Mouse (Mus musculus): Measurements from ENCODE around the gene Zbtb45. TPM values are rescaled to one million over a fixed set of nuclear protein-coding genes. Genes with fewer than 3 reads are reported as not detected.

Gene Zbtb45
- polyA plus RNA-seq, 1 experiment from 2014 or later, result 20.7 TPM

DNA sequence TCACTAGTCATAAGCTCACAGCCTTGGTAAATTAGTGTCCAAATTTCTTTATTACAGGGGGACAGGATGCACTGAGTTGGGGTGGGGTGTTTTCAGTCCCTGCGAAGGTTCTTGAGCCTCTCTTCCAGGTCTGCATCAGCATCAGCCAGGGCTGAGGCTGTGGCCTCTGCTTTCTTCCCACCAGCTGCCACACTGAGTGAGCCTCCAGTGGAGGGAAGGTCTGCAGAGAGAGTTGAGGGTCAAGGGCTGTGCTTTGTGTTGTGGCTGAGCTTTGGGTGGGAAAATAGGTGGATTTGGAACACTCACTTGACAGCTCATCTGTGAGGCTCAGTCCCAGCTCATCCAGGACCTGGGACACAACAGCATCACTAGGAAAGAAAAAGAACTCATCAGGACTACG lies 22.1 kb upstream of the Zbtb45 start:
- H3K36me3 ChIP-seq, result peaks cover 65% of the 10 kb centered on the region
- no peaks in the 10 kb centered on the region for H3K9me3 ChIP-seq
- peaks cover 29% of the 10 kb centered on the region for H3K4me1 ChIP-seq (replicated peaks)
- ATAC-seq, result no peak
- no peak overlapping the region for H3K4me2 ChIP-seq (replicated peaks)
- no peaks in the 10 kb centered on the region for H3K27me3 ChIP-seq (replicated peaks)
- H3K9ac ChIP-seq, result no peak overlapping the region
- WGBS, result 69% methylated on average over 2 of the region's 2 CpGs
- no peak overlapping the region for H3K27ac ChIP-seq
- H3K4me3 ChIP-seq (replicated peaks), result no peak overlapping the region

DNA sequence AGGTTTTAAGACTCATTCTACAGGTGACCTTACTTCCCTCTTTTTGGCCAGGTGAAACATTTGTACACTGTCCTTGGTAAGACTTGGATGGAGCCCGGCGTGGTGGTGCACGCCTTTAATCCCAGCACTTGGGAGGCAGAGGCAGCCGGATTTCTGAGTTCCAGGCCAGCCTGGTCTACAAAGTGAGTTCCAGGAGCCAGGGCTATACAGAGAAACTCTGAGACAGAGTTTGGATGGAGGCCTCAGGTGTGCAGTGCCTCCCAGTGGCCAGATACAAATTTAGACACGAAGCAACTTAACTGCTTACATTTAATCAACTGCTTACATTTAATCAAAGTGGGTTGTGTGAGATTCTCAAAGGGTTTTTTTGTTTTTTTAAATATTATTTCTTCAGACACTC lies 21.2 kb upstream of the Zbtb45 start:
- Histone ChIP-seq H3K27ac (no peak overlapping the region), H3K4me3 (replicated peaks) (no peak overlapping the region), H3K27me3 (replicated peaks) (no peaks in the 10 kb centered on the region), H3K9ac (no peak overlapping the region), H3K9me3 (no peaks in the 10 kb centered on the region), H3K36me3 (peaks cover 68% of the 10 kb centered on the region), H3K4me2 (replicated peaks) (no peak overlapping the region), H3K4me1 (replicated peaks) (peaks cover 26% of the 10 kb centered on the region)
- 73% methylated on average over 5 of the region's 5 CpGs for WGBS
- ATAC-seq, result no peak

DNA sequence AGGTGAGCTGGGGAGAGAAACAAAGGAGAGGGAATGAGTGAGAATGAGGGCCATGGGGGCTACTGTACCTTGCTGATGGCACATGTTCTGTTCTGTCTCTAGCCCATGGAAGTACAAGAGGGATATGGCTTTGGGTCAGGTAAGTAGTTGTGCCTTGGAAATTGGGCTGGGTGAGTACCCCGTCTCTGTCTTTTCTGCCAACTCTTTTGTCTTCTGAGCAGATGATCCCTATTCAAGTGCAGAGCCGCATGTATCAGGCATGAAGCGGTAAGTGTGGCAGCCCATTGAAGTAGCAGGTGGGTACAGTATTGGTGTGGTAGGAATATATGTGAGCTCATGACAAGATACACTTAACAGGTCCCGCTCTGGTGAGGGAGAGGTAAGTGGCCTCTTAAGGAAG lies 19.2 kb upstream of the Zbtb45 start:
- peaks cover 58% of the 10 kb centered on the region for H3K36me3 ChIP-seq
- no peak overlapping the region for H3K4me3 ChIP-seq (replicated peaks)
- H3K27ac ChIP-seq, result no peak overlapping the region
- no peaks in the 10 kb centered on the region for H3K27me3 ChIP-seq (replicated peaks)
- H3K4me1 ChIP-seq (replicated peaks), result peaks cover 23% of the 10 kb centered on the region
- no peaks in the 10 kb centered on the region for H3K9me3 ChIP-seq
- no peak overlapping the region for H3K9ac ChIP-seq
- H3K4me2 ChIP-seq (replicated peaks), result no peak overlapping the region
- ATAC-seq, result no peak
- 92% methylated on average over 4 of the region's 4 CpGs for WGBS

- no peak for ATAC-seq
- Histone ChIP-seq H3K4me1 (replicated peaks) (peaks cover 23% of the 10 kb centered on the region), H3K36me3 (peaks cover 43% of the 10 kb centered on the region), H3K9me3 (no peaks in the 10 kb centered on the region), H3K4me2 (replicated peaks) (peak overlapping the region; percentile 91), H3K9ac (peak overlapping the region; percentile 98), H3K27me3 (replicated peaks) (no peaks in the 10 kb centered on the region), H3K4me3 (replicated peaks) (peak overlapping the region; percentile 94), H3K27ac (0 out of 2 replicates have a peak overlapping the region, but pooled peaks have one; percentile 100)
- WGBS, result 29% methylated on average over 4 of the region's 4 CpGs
Observed at GRCm38 (mm10) chr7:13025511-13026112, 15.8 kb upstream of the Zbtb45 start.

GRCm38 (mm10) chr7:13024805-13025204 lies 15.0 kb upstream of the Zbtb45 start:
- WGBS, result under 1% methylated on average over 43 of the region's 44 CpGs
- Histone ChIP-seq H3K4me3 (replicated peaks) (peak overlapping the region; percentile 94), H3K9me3 (no peaks in the 10 kb centered on the region), H3K36me3 (peaks cover 35% of the 10 kb centered on the region), H3K27me3 (replicated peaks) (no peaks in the 10 kb centered on the region), H3K4me1 (replicated peaks) (peaks cover 23% of the 10 kb centered on the region), H3K27ac (peak overlapping the region; percentile 100), H3K4me2 (replicated peaks) (peak overlapping the region; percentile 91), H3K9ac (peak overlapping the region; percentile 98)
- ATAC-seq, result peak; percentile 67

- Histone ChIP-seq H3K9ac (peak overlapping the region; percentile 98), H3K9me3 (no peaks in the 10 kb centered on the region), H3K4me1 (replicated peaks) (peaks cover 23% of the 10 kb centered on the region), H3K27me3 (replicated peaks) (no peaks in the 10 kb centered on the region), H3K4me3 (replicated peaks) (peak overlapping the region; percentile 94), H3K27ac (peak overlapping the region; percentile 100), H3K4me2 (replicated peaks) (peak overlapping the region; percentile 91), H3K36me3 (peaks cover 28% of the 10 kb centered on the region)
- WGBS, result under 1% methylated on average over 84 of the region's 95 CpGs
- peak; percentile 85 for ATAC-seq
Observed at GRCm38 (mm10) chr7:13023928-13024731, 14.3 kb upstream of the Zbtb45 start.

DNA sequence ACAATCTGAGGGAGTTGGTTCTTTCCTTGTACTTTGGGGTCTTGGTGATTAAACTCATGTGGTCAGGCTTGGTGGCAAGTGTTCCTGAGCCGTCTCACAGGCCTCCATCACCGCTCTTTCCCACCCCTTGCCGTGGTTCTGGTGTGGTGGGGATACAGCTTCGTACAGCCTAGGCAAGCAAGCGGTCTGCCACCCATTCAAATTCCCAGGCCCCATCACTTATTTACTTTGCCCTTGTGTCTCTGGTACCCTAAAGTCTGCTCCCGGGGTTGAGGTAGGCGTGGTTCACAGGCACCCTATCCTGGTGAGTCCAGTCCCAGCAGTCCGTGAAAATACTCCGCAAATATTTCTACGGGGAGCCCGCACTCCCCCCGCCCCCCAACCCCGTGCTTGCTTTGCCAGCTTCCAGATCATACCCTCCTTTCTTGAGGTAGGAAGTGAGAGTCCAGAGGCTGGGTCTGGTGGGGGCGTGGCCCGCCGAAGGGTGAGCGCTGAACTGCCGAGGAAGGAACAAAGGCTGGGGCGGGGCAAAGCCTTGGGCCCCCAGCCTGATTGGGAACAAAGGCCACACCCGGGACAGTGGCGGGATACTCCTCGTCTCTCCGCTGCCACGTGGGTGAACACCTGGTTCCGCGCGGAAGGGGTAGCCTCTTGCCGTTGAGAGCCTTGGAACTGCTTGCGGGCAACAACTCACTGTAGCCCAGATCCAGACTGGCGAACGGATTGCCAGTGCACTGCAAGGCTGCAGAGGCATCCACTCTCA lies 13.1 kb upstream of the Zbtb45 start:
- Histone ChIP-seq H3K9me3 (no peaks in the 10 kb centered on the region), H3K4me2 (replicated peaks) (peak overlapping the region; percentile 91), H3K27me3 (replicated peaks) (no peaks in the 10 kb centered on the region), H3K27ac (peak overlapping the region; percentile 100), H3K4me3 (replicated peaks) (peak overlapping the region; percentile 94), H3K4me1 (replicated peaks) (peaks cover 23% of the 10 kb centered on the region), H3K9ac (peak overlapping the region; percentile 98), H3K36me3 (peaks cover 16% of the 10 kb centered on the region)
- ATAC-seq, result peak; percentile 72
- WGBS, result 2% methylated on average over 31 of the region's 31 CpGs

DNA sequence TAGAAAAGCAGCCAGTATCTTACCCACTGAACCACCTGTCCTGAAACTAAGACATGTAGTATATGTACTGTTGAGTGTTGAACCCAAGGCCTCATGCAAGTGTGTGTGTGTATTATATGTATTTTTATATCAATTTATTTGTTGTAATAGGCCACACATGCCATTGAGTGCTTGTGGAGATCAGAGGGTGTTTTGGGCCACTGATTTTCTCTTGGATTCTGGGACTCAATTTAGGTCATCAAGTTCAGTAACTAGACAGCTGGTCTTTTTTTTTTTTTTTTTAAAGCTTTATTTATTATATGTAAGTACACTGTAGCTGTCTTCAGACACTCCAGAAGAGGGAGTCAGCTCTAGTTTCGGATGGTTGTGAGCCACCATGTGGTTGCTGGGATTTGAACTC lies 5.4 kb upstream of the Zbtb45 start:
- Histone ChIP-seq H3K9me3 (no peaks in the 10 kb centered on the region), H3K36me3 (no peaks in the 10 kb centered on the region), H3K4me1 (replicated peaks) (0 out of 2 replicates have a peak, but pooled peaks cover 5% of the 10 kb centered on the region), H3K4me3 (replicated peaks) (no peak overlapping the region), H3K4me2 (replicated peaks) (no peak overlapping the region), H3K27me3 (replicated peaks) (no peaks in the 10 kb centered on the region), H3K9ac (no peak overlapping the region), H3K27ac (no peak overlapping the region)
- ATAC-seq, result no peak
- WGBS, result 87% methylated on average over 1 of the region's 1 CpGs

DNA sequence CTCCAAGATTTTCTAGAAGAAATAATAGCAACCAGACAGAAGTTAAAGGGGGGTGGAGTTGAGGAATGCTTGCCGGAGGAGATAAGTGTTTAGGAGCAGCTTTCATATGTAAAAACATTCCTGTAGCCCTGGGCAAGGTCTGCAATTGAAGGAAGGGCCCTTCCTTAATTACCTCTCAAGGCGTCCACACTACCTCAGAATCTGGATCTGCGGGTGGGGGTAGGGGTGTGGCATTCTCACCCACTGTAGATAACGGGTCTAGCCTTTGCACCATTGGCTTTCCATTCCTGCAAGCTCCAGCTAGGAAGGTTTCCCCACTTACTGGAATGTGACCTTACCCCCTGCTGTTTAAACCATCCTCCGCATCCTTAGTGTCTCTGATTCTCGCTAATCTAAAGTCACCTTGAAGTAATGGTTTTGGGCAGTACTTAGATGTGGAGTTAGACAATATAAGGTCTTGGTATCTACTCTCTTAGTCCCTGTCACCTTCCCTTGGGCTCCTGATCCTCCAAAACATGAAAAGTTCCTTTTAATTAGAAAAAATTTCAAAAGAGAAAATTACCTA lies 4.5 kb upstream of the Zbtb45 start:
- no peak overlapping the region for H3K9ac ChIP-seq
- H3K4me1 ChIP-seq (replicated peaks), result 0 out of 2 replicates have a peak, but pooled peaks cover 5% of the 10 kb centered on the region
- WGBS, result 36% methylated on average over 6 of the region's 6 CpGs
- no peaks in the 10 kb centered on the region for H3K9me3 ChIP-seq
- no peak overlapping the region for H3K27ac ChIP-seq
- no peak for ATAC-seq
- H3K4me2 ChIP-seq (replicated peaks), result no peak overlapping the region
- H3K27me3 ChIP-seq (replicated peaks), result no peaks in the 10 kb centered on the region
- no peaks in the 10 kb centered on the region for H3K36me3 ChIP-seq
- H3K4me3 ChIP-seq (replicated peaks), result no peak overlapping the region

GRCm38 (mm10) chr7:13013671-13014070 lies 3.8 kb upstream of the Zbtb45 start:
- Histone ChIP-seq H3K36me3 (no peaks in the 10 kb centered on the region), H3K4me1 (replicated peaks) (0 out of 2 replicates have a peak, but pooled peaks cover 5% of the 10 kb centered on the region), H3K9me3 (no peaks in the 10 kb centered on the region), H3K27ac (no peak overlapping the region), H3K27me3 (replicated peaks) (no peaks in the 10 kb centered on the region), H3K9ac (no peak overlapping the region), H3K4me2 (replicated peaks) (no peak overlapping the region), H3K4me3 (replicated peaks) (no peak overlapping the region)
- 60% methylated on average over 4 of the region's 4 CpGs for WGBS
- no peak for ATAC-seq

- peak overlapping the region; percentile 98 for H3K27ac ChIP-seq
- under 1% methylated on average over 42 of the region's 42 CpGs for WGBS
- 0 out of 2 replicates have a peak, but pooled peaks cover 16% of the 10 kb centered on the region for H3K4me1 ChIP-seq (replicated peaks)
- H3K9ac ChIP-seq, result peak overlapping the region; percentile 95
- H3K4me3 ChIP-seq (replicated peaks), result peak overlapping the region; percentile 80
- H3K4me2 ChIP-seq (replicated peaks), result peak overlapping the region; percentile 69
- peak; percentile 91 for ATAC-seq
- H3K27me3 ChIP-seq (replicated peaks), result no peaks in the 10 kb centered on the region
- H3K9me3 ChIP-seq, result no peaks in the 10 kb centered on the region
- H3K36me3 ChIP-seq, result peaks cover 16% of the 10 kb centered on the region
Observed at GRCm38 (mm10) chr7:13009143-13010004, 460 bp downstream of the Zbtb45 start.
